Mouse (Mus musculus): Measurements from ENCODE around the gene Zc3hav1. TPM values are rescaled to one million over a fixed set of nuclear protein-coding genes. Genes with fewer than 3 reads are reported as not detected.

Gene Zc3hav1
- polyA plus RNA-seq, 1 experiment from 2014 or later, result 1.4 TPM

GRCm38 (mm10) chr6:38316050-38316449 is 38.4 kb downstream of the Zc3hav1 start:
- H3K4me1 ChIP-seq (ENCODE audit: control insufficient read depth, insufficient read depth, low read depth, low read length), result no peaks in the 10 kb centered on the region

GRCm38 (mm10) chr6:38309741-38310140 is 44.7 kb downstream of the Zc3hav1 start:
- Histone ChIP-seq H3K4me2 (ENCODE audit: low read length) (no peak overlapping the region), H3K4me3 (ENCODE audit: low read length) (no peak overlapping the region), H3K27me3 (replicated peaks; ENCODE audit: control insufficient read depth, insufficient read depth, low read length) (no peaks in the 10 kb centered on the region), H3K36me3 (ENCODE audit: control insufficient read depth, insufficient read depth, low read length) (no peaks in the 10 kb centered on the region), H3K27ac (ENCODE audit: low read depth, low read length) (no peak overlapping the region), H3K9me3 (ENCODE audit: control insufficient read depth, low read length) (peaks cover 2% of the 10 kb centered on the region), H3K9ac (ENCODE audit: low read depth, low read length) (no peak overlapping the region), H3K4me1 (ENCODE audit: control insufficient read depth, insufficient read depth, low read depth, low read length) (no peaks in the 10 kb centered on the region)
- ATAC-seq, result no peak

More at GRCm38 (mm10) chr6:38316050-38316449, 38.4 kb downstream of the Zc3hav1 start:
- no peak overlapping the region for H3K27ac ChIP-seq (ENCODE audit: low read depth, low read length)
- 95% methylated on average over 4 of the region's 4 CpGs for WGBS
- no peak overlapping the region for H3K9ac ChIP-seq (ENCODE audit: low read depth, low read length)
- no peak overlapping the region for H3K4me2 ChIP-seq (ENCODE audit: low read length)
- no peaks in the 10 kb centered on the region for H3K36me3 ChIP-seq (ENCODE audit: control insufficient read depth, insufficient read depth, low read length)
- no peak overlapping the region for H3K4me3 ChIP-seq (ENCODE audit: low read length)
- ATAC-seq, result no peak
- no peaks in the 10 kb centered on the region for H3K27me3 ChIP-seq (replicated peaks; ENCODE audit: control insufficient read depth, insufficient read depth, low read length)
- no peaks in the 10 kb centered on the region for H3K9me3 ChIP-seq (ENCODE audit: control insufficient read depth, low read length)

DNA sequence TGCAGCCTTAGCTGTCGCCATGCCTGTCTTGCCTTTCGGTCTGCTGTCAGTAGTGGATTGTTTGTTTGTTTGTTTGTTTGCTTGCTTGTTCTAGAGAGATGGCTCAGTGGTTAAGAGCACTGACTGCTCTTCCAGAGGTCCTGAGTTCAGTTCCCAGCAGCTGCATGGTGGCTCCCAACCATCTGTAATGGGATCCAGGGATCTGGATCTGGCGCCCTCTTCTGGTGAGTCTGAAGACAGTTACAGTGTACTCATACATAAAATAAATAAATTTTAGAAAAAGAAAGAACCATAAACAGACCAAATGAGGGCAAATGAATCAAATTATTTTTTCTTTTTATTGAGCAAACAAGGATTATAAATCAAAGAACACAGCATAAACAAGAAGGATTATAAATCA is 49.4 kb downstream of the Zc3hav1 start:
- H3K36me3 ChIP-seq (ENCODE audit: control insufficient read depth, insufficient read depth, low read length), result no peaks in the 10 kb centered on the region
- no peak overlapping the region for H3K4me2 ChIP-seq (ENCODE audit: low read length)
- ATAC-seq, result no peak
- 76% methylated on average over 3 of the region's 3 CpGs for WGBS
- H3K27ac ChIP-seq (ENCODE audit: low read depth, low read length), result no peak overlapping the region
- 0 out of 2 replicates have a peak, but pooled peaks cover under 1% of the 10 kb centered on the region for H3K4me1 ChIP-seq (ENCODE audit: control insufficient read depth, insufficient read depth, low read depth, low read length)
- H3K4me3 ChIP-seq (ENCODE audit: low read length), result no peak overlapping the region
- no peak overlapping the region for H3K9ac ChIP-seq (ENCODE audit: low read depth, low read length)
- H3K9me3 ChIP-seq (ENCODE audit: control insufficient read depth, low read length), result peaks cover 2% of the 10 kb centered on the region
- H3K27me3 ChIP-seq (replicated peaks; ENCODE audit: control insufficient read depth, insufficient read depth, low read length), result no peaks in the 10 kb centered on the region

GRCm38 (mm10) chr6:38298761-38299401 is 55.5 kb downstream of the Zc3hav1 start, which contains the start of gene Zc3hav1l:
TSS of gene Zc3hav1l (minus strand) at chr6:38299259.
- peak within 1 kb of the TSS; percentile 75 for H3K4me2 ChIP-seq (ENCODE audit: low read length)
- H3K4me1 ChIP-seq (ENCODE audit: control insufficient read depth, insufficient read depth, low read depth, low read length), result peaks cover 9% of the 10 kb centered on the region
- H3K27me3 ChIP-seq (replicated peaks; ENCODE audit: control insufficient read depth, insufficient read depth, low read length), result no peaks in the 10 kb centered on the region
- H3K27ac ChIP-seq (ENCODE audit: low read depth, low read length), result peak within 1 kb of the TSS; percentile 93
- peak; percentile 98 for ATAC-seq
- WGBS, result under 1% methylated on average over 50 of the region's 70 CpGs
- peak within 1 kb of the TSS; percentile 94 for H3K9ac ChIP-seq (ENCODE audit: low read depth, low read length)
- H3K36me3 ChIP-seq (ENCODE audit: control insufficient read depth, insufficient read depth, low read length), result 0 out of 2 replicates have a peak, but pooled peaks cover 7% of the 10 kb centered on the region
- no peaks in the 10 kb centered on the region for H3K9me3 ChIP-seq (ENCODE audit: control insufficient read depth, low read length)
- peak within 1 kb of the TSS; percentile 76 for H3K4me3 ChIP-seq (ENCODE audit: low read length)

DNA sequence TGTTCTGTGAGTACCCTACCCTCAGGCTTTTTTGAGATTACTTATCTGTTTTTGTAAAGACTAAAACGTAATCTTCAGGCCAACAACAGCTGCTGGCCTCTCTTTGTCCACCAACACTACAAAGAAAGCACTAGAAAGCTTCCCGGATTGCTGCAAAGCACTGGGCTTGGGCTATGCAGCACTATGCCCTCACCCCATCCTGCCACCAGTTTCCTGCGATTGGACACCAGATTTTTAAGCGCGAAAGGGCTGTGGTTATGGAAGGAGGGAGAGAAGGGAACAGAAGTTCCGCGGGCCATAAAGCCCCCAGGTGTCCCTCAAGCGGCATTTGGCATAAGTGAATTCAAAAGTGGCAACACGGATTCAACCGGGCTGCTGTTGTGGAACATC is 56.2 kb downstream of the Zc3hav1 start:
- H3K27ac ChIP-seq (ENCODE audit: low read depth, low read length), result peak overlapping the region; percentile 93
- peaks cover 9% of the 10 kb centered on the region for H3K4me1 ChIP-seq (ENCODE audit: control insufficient read depth, insufficient read depth, low read depth, low read length)
- H3K9ac ChIP-seq (ENCODE audit: low read depth, low read length), result peak overlapping the region; percentile 94
- peak overlapping the region; percentile 76 for H3K4me3 ChIP-seq (ENCODE audit: low read length)
- no peaks in the 10 kb centered on the region for H3K27me3 ChIP-seq (replicated peaks; ENCODE audit: control insufficient read depth, insufficient read depth, low read length)
- peak overlapping the region; percentile 75 for H3K4me2 ChIP-seq (ENCODE audit: low read length)
- no peaks in the 10 kb centered on the region for H3K9me3 ChIP-seq (ENCODE audit: control insufficient read depth, low read length)
- under 1% methylated on average over 10 of the region's 10 CpGs for WGBS
- H3K36me3 ChIP-seq (ENCODE audit: control insufficient read depth, insufficient read depth, low read length), result 0 out of 2 replicates have a peak, but pooled peaks cover 7% of the 10 kb centered on the region
- peak; percentile 34; the same call in 1 of the 2 replicates for ATAC-seq

DNA sequence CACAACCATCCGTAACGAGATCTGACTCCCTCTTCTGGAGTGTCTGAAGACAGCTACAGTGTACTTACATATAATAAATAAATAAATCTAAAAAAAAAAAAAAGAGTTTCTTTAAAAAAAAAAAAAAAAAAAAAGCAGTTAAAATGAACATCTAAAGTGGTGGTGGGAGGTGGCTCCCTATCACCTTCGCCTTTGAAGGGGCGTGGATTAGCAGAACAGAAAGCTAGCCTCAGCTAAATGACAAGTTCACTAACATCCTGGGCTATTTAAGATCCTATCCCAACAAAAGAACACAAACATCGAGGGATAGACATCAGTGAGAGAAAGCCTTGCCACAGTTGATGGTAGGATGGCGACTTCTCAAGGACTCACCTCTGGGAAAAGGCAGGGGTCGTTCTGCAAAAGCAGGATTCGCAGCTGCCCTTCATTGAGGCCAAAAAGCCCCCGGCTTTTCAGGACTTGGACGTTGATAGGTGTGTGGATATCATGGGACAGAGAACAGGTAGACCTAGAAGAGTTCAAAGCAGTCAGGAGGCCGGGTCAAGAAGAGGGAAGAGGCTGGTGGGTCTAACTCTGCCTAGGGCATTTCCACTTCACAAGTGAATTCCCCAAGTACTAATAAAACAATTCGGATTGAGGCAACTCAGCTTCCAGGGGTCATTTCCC is 56.7 kb downstream of the Zc3hav1 start:
- no peaks in the 10 kb centered on the region for H3K27me3 ChIP-seq (replicated peaks; ENCODE audit: control insufficient read depth, insufficient read depth, low read length)
- H3K4me3 ChIP-seq (ENCODE audit: low read length), result peak overlapping the region; percentile 76
- H3K4me1 ChIP-seq (ENCODE audit: control insufficient read depth, insufficient read depth, low read depth, low read length), result peaks cover 9% of the 10 kb centered on the region
- H3K9me3 ChIP-seq (ENCODE audit: control insufficient read depth, low read length), result no peaks in the 10 kb centered on the region
- H3K9ac ChIP-seq (ENCODE audit: low read depth, low read length), result peak overlapping the region; percentile 94
- 0 out of 2 replicates have a peak overlapping the region, but pooled peaks have one; percentile 26 for H3K27ac ChIP-seq (ENCODE audit: low read depth, low read length)
- ATAC-seq, result no peak
- 39% methylated on average over 12 of the region's 12 CpGs for WGBS
- H3K36me3 ChIP-seq (ENCODE audit: control insufficient read depth, insufficient read depth, low read length), result peaks cover 9% of the 10 kb centered on the region; the same call in 1 of the 2 replicates
- H3K4me2 ChIP-seq (ENCODE audit: low read length), result peak overlapping the region; percentile 75

DNA sequence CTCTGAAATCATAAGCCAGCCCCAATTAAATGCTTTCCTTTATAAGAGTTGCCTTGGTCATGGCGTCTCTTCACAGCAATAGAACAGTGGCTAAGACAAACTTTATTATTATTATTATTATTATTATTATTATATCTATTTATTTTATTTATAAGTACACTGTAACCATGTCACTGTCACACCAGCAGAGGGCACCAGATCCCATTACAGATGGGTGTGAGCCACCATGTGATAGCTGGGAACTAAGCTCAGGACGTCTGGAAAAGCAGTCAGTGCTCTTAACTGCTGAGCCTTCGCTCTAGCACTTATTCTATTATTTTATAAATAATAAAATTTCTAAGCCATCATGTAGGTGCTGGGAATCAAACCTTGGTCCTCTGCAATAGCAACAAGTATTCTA is 60.7 kb downstream of the Zc3hav1 start:
- peaks cover 12% of the 10 kb centered on the region; the same call in 1 of the 2 replicates for H3K36me3 ChIP-seq (ENCODE audit: control insufficient read depth, insufficient read depth, low read length)
- no peak overlapping the region for H3K27ac ChIP-seq (ENCODE audit: low read depth, low read length)
- H3K4me3 ChIP-seq (ENCODE audit: low read length), result no peak overlapping the region
- H3K27me3 ChIP-seq (replicated peaks; ENCODE audit: control insufficient read depth, insufficient read depth, low read length), result no peaks in the 10 kb centered on the region
- H3K4me2 ChIP-seq (ENCODE audit: low read length), result no peak overlapping the region
- H3K4me1 ChIP-seq (ENCODE audit: control insufficient read depth, insufficient read depth, low read depth, low read length), result peaks cover 6% of the 10 kb centered on the region
- no peak for ATAC-seq
- 62% methylated on average over 3 of the region's 3 CpGs for WGBS
- no peaks in the 10 kb centered on the region for H3K9me3 ChIP-seq (ENCODE audit: control insufficient read depth, low read length)
- no peak overlapping the region for H3K9ac ChIP-seq (ENCODE audit: low read depth, low read length)

DNA sequence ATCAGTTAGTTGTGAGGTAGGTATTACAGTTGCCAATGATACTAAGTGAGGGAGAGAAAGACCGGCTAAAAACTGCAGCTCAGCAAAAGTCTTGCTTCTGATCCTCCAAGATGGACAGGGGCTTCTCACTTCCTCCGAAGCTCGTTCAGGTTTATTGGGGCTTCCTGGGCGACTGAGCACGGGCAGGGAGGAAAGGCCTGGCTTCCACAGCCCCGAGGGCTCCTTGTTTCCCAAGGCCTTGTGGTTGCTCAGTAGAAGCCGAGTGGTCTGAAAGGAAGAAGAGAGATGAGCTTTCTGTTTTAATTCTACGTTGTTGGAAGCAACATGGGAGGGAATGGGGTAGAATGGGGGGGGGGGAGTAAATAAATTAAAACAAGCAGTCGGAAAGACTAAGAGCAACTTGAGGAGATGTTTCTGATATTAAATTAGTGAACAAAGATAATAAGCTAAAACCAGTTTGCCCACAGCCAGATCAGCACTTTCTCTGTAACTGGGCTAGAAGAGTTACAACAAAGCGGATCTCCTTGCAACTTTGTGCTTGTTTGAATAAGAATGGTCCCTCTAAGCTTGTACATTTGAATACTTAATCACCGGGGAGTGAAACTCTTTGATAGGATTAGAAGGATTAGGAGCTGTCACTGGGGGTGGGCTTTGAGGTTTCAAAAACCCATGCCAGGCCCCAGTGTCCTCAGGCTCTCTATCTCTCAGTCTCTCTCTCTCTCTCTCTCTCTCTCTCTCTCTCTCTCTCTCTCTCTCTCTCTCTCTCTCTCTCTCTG is 61.3 kb downstream of the Zc3hav1 start:
- H3K4me2 ChIP-seq (ENCODE audit: low read length), result no peak overlapping the region
- no peak overlapping the region for H3K9ac ChIP-seq (ENCODE audit: low read depth, low read length)
- ATAC-seq, result no peak
- H3K27ac ChIP-seq (ENCODE audit: low read depth, low read length), result no peak overlapping the region
- H3K36me3 ChIP-seq (ENCODE audit: control insufficient read depth, insufficient read depth, low read length), result peaks cover 12% of the 10 kb centered on the region; the same call in 1 of the 2 replicates
- H3K9me3 ChIP-seq (ENCODE audit: control insufficient read depth, low read length), result no peaks in the 10 kb centered on the region
- H3K4me3 ChIP-seq (ENCODE audit: low read length), result no peak overlapping the region
- H3K27me3 ChIP-seq (replicated peaks; ENCODE audit: control insufficient read depth, insufficient read depth, low read length), result no peaks in the 10 kb centered on the region
- 46% methylated on average over 11 of the region's 11 CpGs for WGBS
- H3K4me1 ChIP-seq (ENCODE audit: control insufficient read depth, insufficient read depth, low read depth, low read length), result peaks cover 5% of the 10 kb centered on the region

DNA sequence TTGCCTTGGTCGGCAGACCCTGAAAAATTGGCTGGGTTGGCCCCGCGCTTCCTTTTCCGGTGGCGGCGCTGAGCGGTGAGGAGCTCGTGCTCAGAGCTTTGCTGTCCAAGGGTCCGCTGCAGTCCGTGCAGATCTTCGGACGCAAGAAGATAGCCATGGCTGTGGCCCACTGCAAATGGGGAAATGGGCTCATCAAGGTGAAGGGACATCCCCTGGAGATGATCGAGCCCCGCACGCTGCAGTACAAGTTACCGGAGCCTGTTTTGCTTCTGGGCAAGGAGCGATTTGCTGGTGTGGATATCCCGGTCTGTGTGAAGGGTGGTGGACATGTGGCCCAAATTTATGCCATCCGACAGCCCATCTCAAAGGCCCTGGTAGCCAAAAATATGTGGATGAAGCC is 70.0 kb downstream of the Zc3hav1 start:
- Histone ChIP-seq H3K9me3 (ENCODE audit: control insufficient read depth, low read length) (peaks cover 8% of the 10 kb centered on the region), H3K9ac (ENCODE audit: low read depth, low read length) (no peak overlapping the region), H3K27me3 (replicated peaks; ENCODE audit: control insufficient read depth, insufficient read depth, low read length) (no peaks in the 10 kb centered on the region), H3K4me1 (ENCODE audit: control insufficient read depth, insufficient read depth, low read depth, low read length) (no peaks in the 10 kb centered on the region), H3K36me3 (ENCODE audit: control insufficient read depth, insufficient read depth, low read length) (peaks cover 25% of the 10 kb centered on the region), H3K27ac (ENCODE audit: low read depth, low read length) (no peak overlapping the region), H3K4me3 (ENCODE audit: low read length) (no peak overlapping the region), H3K4me2 (ENCODE audit: low read length) (no peak overlapping the region)
- no peak for ATAC-seq
- WGBS, result 99% methylated on average over 19 of the region's 19 CpGs

All from hindbrain, embryonic 16.5 days (tissue).